Mouse (Mus musculus) heart, embryonic 13.5 days (tissue): ENCODE results near the gene Ctdnep1. TPM values are rescaled to one million over a fixed set of nuclear protein-coding genes. Genes with fewer than 3 reads are reported as not detected.
"Not testable (repeated sequence)": the region's sequence is repeated elsewhere in the genome, so short reads cannot be mapped to it uniquely, and the experiment has no call there.

Experiments
- ATAC-seq: fragments of 200-750 bp; cut with Nextera tagmentation; 2 replicates; pipeline ENCODE4 v1.8.0; 2017; ENCODE audit warnings: moderate TSS enrichment; ENCODE audit not compliant: insufficient number of reproducible peaks, low FRiP score, low TSS enrichment; ENCODE audit errors: extremely low read depth
- H3K27ac ChIP-seq: fragments of 300-500 bp; sonication (generic); replicated peaks from 2 replicates; pipeline ENCODE4 v1.5.1; 2015; ENCODE audit warnings: moderate library complexity, mild to moderate bottlenecking, inconsistent platforms
- H3K27me3 ChIP-seq: fragments of 300-500 bp; sonication (generic); replicated peaks from 2 replicates; pipeline ENCODE4 v1.6.1; 2015; ENCODE audit warnings: mild to moderate bottlenecking, inconsistent platforms
- H3K36me3 ChIP-seq: fragments of 300-500 bp; sonication (generic); 2 replicates; pipeline ENCODE4 v1.6.1; 2015; ENCODE audit warnings: mild to moderate bottlenecking, inconsistent platforms
- H3K4me1 ChIP-seq: fragments of 300-500 bp; sonication (generic); 2 replicates; pipeline ENCODE4 v1.6.1; 2015; ENCODE audit warnings: inconsistent platforms
- H3K4me2 ChIP-seq: fragments of 300-500 bp; sonication (generic); 2 replicates; pipeline ENCODE4 v1.6.1; 2015; ENCODE audit warnings: inconsistent platforms, mild to moderate bottlenecking, moderate library complexity
- H3K4me3 ChIP-seq: fragments of 300-500 bp; sonication (generic); 2 replicates; pipeline ENCODE4 v1.5.1; 2015; ENCODE audit warnings: moderate library complexity, mild to moderate bottlenecking, inconsistent platforms
- H3K9ac ChIP-seq: fragments of 300-500 bp; sonication (generic); 2 replicates; pipeline ENCODE4 v1.6.1; 2015; ENCODE audit warnings: inconsistent platforms, mild to moderate bottlenecking, moderate library complexity
- H3K9me3 ChIP-seq: fragments of 300-500 bp; sonication (generic); 2 replicates; pipeline ENCODE4 v1.6.1; 2016; ENCODE audit warnings: inconsistent platforms
- WGBS: fragments of 180-500 bp; shearing (Covaris S2); methylation state at CpG from one replicate; pipeline ENCODE4 v1.1.7; 2015; ENCODE audit warnings: mixed read lengths; 5-methylcytosine and 5-hydroxymethylcytosine counted together
- polyA plus RNA-seq: library from polyadenylated mRNA; unstranded; fragments of >200 nt; fragmentation: Nextera tagmentation; extraction: Ambion mirVana; gene quantifications from 2 replicates; pipeline ENCODE4 v1.2.1, GENCODE M21; 2015

Gene Ctdnep1
- polyA plus RNA-seq, 1 experiment from 2014 or later: 21.0 TPM

- H3K4me3 ChIP-seq: peak within 1 kb of the TSS; percentile 69
- peak within 1 kb of the TSS; percentile 90 for H3K9ac ChIP-seq
- H3K4me1 ChIP-seq: peaks cover 53% of the 10 kb centered on the region
- no peaks in the 10 kb centered on the region for H3K9me3 ChIP-seq
- under 1% methylated on average over 35 of the region's 35 CpGs for WGBS
- no peaks in the 10 kb centered on the region for H3K27me3 ChIP-seq
- peaks cover 43% of the 10 kb centered on the region for H3K36me3 ChIP-seq
- peak within 1 kb of the TSS; percentile 80 for H3K4me2 ChIP-seq
- ATAC-seq: peak; percentile 70; the same call in 1 of the 2 replicates
- H3K27ac ChIP-seq: peak within 1 kb of the TSS; percentile 83
These were observed 34.1 kb downstream of the Ctdnep1 start, which contains the start of gene Acadvl for GRCm38 (mm10) chr11:70014880-70015558. TSS of gene Acadvl (minus strand) at chr11:70015411.

GRCm38 (mm10) chr11:70015677-70016076, 34.7 kb downstream of the Ctdnep1 start:
- Histone ChIP-seq H3K4me1 (peaks cover 59% of the 10 kb centered on the region), H3K27ac (no peak overlapping the region), H3K4me3 (peak overlapping the region; percentile 69), H3K27me3 (no peaks in the 10 kb centered on the region), H3K9ac (no peak overlapping the region), H3K36me3 (peaks cover 36% of the 10 kb centered on the region), H3K9me3 (no peaks in the 10 kb centered on the region), H3K4me2 (peak overlapping the region; percentile 80)
- ATAC-seq: no peak
- 55% methylated on average over 6 of the region's 6 CpGs for WGBS

GRCm38 (mm10) chr11:70016177-70016576, 35.2 kb downstream of the Ctdnep1 start:
- peaks cover 63% of the 10 kb centered on the region for H3K4me1 ChIP-seq
- WGBS: 84% methylated on average over 2 of the region's 2 CpGs

GRCm38 (mm10) chr11:70016669-70017068, 35.7 kb downstream of the Ctdnep1 start, which contains the start of gene Dlg4:
TSS of gene Dlg4 (plus strand) at chr11:70016942.
- peaks cover 26% of the 10 kb centered on the region for H3K36me3 ChIP-seq
- H3K9ac ChIP-seq: peak within 1 kb of the TSS; percentile 90
- 63% methylated on average over 3 of the region's 3 CpGs for WGBS
- H3K27ac ChIP-seq: peak within 1 kb of the TSS; percentile 87
- no peaks in the 10 kb centered on the region for H3K9me3 ChIP-seq
- peak within 1 kb of the TSS; percentile 66 for H3K4me3 ChIP-seq
- no peak for ATAC-seq
- no peaks in the 10 kb centered on the region for H3K27me3 ChIP-seq
- H3K4me2 ChIP-seq: peak within 1 kb of the TSS; percentile 86
- H3K4me1 ChIP-seq: peaks cover 68% of the 10 kb centered on the region

More at GRCm38 (mm10) chr11:70016177-70016576, 35.2 kb downstream of the Ctdnep1 start:
- not testable (repeated sequence) for H3K9ac ChIP-seq, ATAC-seq, H3K4me3 ChIP-seq, H3K4me2 ChIP-seq, H3K9me3 ChIP-seq, H3K27me3 ChIP-seq, H3K27ac ChIP-seq
- H3K36me3 ChIP-seq: peaks cover 31% of the 10 kb centered on the region

- ATAC-seq: no peak
- no peak overlapping the region for H3K4me3 ChIP-seq
- peak overlapping the region; percentile 90 for H3K9ac ChIP-seq
- H3K9me3 ChIP-seq: no peaks in the 10 kb centered on the region
- H3K27ac ChIP-seq: no peak overlapping the region
- peaks cover 20% of the 10 kb centered on the region for H3K36me3 ChIP-seq
- H3K27me3 ChIP-seq: no peaks in the 10 kb centered on the region
- peak overlapping the region; percentile 86; the same call in 1 of the 2 replicates for H3K4me2 ChIP-seq
- peaks cover 73% of the 10 kb centered on the region for H3K4me1 ChIP-seq
- WGBS: 37% methylated on average over 7 of the region's 7 CpGs
These were observed 36.3 kb downstream of the Ctdnep1 start for GRCm38 (mm10) chr11:70017199-70017767.

GRCm38 (mm10) chr11:70018131-70018990, 37.4 kb downstream of the Ctdnep1 start:
- 2% methylated on average over 25 of the region's 25 CpGs for WGBS
- H3K4me2 ChIP-seq: peak overlapping the region; percentile 86
- H3K9ac ChIP-seq: peak overlapping the region; percentile 90
- no peaks in the 10 kb centered on the region for H3K27me3 ChIP-seq
- peaks cover 9% of the 10 kb centered on the region for H3K36me3 ChIP-seq
- peak overlapping the region; percentile 66 for H3K4me3 ChIP-seq
- H3K27ac ChIP-seq: peak overlapping the region; percentile 87
- H3K9me3 ChIP-seq: no peaks in the 10 kb centered on the region
- ATAC-seq: no peak
- peaks cover 81% of the 10 kb centered on the region for H3K4me1 ChIP-seq

- Histone ChIP-seq H3K4me1 (peaks cover 79% of the 10 kb centered on the region), H3K27me3 (no peaks in the 10 kb centered on the region), H3K9me3 (no peaks in the 10 kb centered on the region), H3K4me3 (peak overlapping the region; percentile 66), H3K4me2 (peak overlapping the region; percentile 86), H3K9ac (peak overlapping the region; percentile 90), H3K36me3 (no peaks in the 10 kb centered on the region), H3K27ac (peak overlapping the region; percentile 87)
- ATAC-seq: no peak
- 7% methylated on average over 1 of the region's 2 CpGs for WGBS
These were observed 38.6 kb downstream of the Ctdnep1 start for GRCm38 (mm10) chr11:70019495-70020021.

GRCm38 (mm10) chr11:70020022-70020631, 39.2 kb downstream of the Ctdnep1 start:
- Histone ChIP-seq H3K27me3 (no peaks in the 10 kb centered on the region), H3K27ac (peak overlapping the region; percentile 87), H3K9me3 (no peaks in the 10 kb centered on the region), H3K4me2 (peak overlapping the region; percentile 86), H3K9ac (peak overlapping the region; percentile 90), H3K4me3 (peak overlapping the region; percentile 66), H3K36me3 (no peaks in the 10 kb centered on the region), H3K4me1 (peaks cover 75% of the 10 kb centered on the region)
- no peak for ATAC-seq
- 27% methylated on average over 8 of the region's 8 CpGs for WGBS

GRCm38 (mm10) chr11:70020731-70021263, 39.8 kb downstream of the Ctdnep1 start:
- peaks cover 76% of the 10 kb centered on the region for H3K4me1 ChIP-seq
- H3K9ac ChIP-seq: peak overlapping the region; percentile 90
- under 1% methylated on average over 8 of the region's 8 CpGs for WGBS
- ATAC-seq: peak; percentile 64
- peak overlapping the region; percentile 86 for H3K4me2 ChIP-seq
- H3K4me3 ChIP-seq: peak overlapping the region; percentile 66
- no peaks in the 10 kb centered on the region for H3K27me3 ChIP-seq
- peak overlapping the region; percentile 87 for H3K27ac ChIP-seq
- no peaks in the 10 kb centered on the region for H3K36me3 ChIP-seq
- H3K9me3 ChIP-seq: no peaks in the 10 kb centered on the region

- Histone ChIP-seq H3K27ac (peak overlapping the region; percentile 87), H3K36me3 (no peaks in the 10 kb centered on the region)
These were observed 40.5 kb downstream of the Ctdnep1 start for GRCm38 (mm10) chr11:70021264-70022132.

More at GRCm38 (mm10) chr11:70021264-70022132, 40.5 kb downstream of the Ctdnep1 start:
- peak overlapping the region; percentile 86 for H3K4me2 ChIP-seq
- peak overlapping the region; percentile 66 for H3K4me3 ChIP-seq
- H3K9me3 ChIP-seq: no peaks in the 10 kb centered on the region
- H3K27me3 ChIP-seq: no peaks in the 10 kb centered on the region
- 3% methylated on average over 39 of the region's 40 CpGs for WGBS
- peak; percentile 74 for ATAC-seq
- peak overlapping the region; percentile 61 for H3K9ac ChIP-seq
- peaks cover 81% of the 10 kb centered on the region for H3K4me1 ChIP-seq
